Mouse (Mus musculus) adrenal gland, postnatal 10 days (tissue): Measurements from ENCODE around the gene Egln1. TPM values are rescaled to one million over a fixed set of nuclear protein-coding genes. Genes with fewer than 3 reads are reported as not detected.

Experiments
- DNase-seq: peaks from one replicate; pipeline ENCODE4 v3.0.0; 2021; ENCODE audit warnings: mixed read lengths
- long read RNA-seq, 2 experiments: library from polyadenylated mRNA; stranded (forward); transcript quantifications; one replicate each; pipeline ENCODE4 v2.0.0; 2021
- total RNA-seq, 2 experiments: library from RNA; stranded (reverse); gene quantifications; 2 replicates each; pipeline ENCODE4 v1.2.3; 2021

The Egln1 gene
- 10 to 100 TPM; 66.9 to 73.0 TPM for total RNA-seq
- long read RNA-seq, experiment 1, transcript Egln1-201 (5 exons, 3,594 nt): major isoform, 215 of 249 reads
- long read RNA-seq, experiment 1, partial matches to known transcripts: 5 of 249 reads
- long read RNA-seq, experiment 1, other reads (novel, unspliced or antisense): 29 of 249 reads
- long read RNA-seq, experiment 2, transcript Egln1-201 (5 exons, 3,594 nt): major isoform, 189 of 211 reads
- long read RNA-seq, experiment 2, partial matches to known transcripts: 3 of 211 reads
- long read RNA-seq, experiment 2, other reads (novel, unspliced or antisense): 19 of 211 reads

DNA sequence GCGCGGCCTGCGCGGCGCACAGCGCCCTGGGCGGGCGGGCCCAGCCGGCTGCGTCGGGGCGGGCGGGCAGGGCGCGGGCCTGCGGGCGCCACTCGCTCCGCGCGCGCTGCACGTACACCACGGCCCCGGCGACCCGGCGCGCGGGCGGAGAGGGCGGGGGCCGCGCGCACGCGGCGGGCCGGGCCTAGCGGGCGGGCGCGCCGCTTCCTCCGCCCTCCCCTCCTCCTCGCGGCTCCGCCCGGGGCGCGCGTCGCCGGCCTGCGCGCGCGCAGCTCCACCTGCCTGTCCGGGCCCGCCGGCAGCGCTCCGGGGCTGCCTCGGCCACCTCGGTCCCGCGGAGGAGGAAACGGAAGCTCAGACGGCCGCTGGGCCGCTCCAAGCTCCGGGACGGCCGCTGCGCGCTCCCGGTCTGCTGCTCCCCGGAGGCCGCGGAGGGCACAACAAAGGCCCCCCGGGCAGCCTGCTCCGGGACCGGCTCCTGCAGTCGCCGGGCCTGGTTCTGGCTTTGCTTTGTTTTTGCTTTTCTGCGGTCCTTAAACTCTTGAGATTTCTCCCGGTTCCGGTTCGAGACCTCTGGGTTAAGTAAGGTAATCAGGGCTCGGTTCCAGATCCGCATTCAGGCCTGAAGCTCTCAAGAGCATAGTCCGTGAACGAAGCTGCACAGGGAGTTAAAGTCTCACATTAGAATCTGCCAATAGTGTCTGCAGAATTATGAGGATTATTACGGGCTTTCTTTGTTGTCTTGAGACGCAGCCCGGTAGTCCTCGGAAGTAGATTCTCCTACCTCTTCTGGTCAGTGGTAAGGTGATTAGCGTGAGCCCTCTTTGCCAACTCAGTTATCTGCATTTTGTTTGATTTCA is at the start of gene Egln1:
TSS of gene Egln1 (minus strand) at position 116 of the 860 bp plus-strand sequence.
- DNase-seq: peak; percentile 90

DNA sequence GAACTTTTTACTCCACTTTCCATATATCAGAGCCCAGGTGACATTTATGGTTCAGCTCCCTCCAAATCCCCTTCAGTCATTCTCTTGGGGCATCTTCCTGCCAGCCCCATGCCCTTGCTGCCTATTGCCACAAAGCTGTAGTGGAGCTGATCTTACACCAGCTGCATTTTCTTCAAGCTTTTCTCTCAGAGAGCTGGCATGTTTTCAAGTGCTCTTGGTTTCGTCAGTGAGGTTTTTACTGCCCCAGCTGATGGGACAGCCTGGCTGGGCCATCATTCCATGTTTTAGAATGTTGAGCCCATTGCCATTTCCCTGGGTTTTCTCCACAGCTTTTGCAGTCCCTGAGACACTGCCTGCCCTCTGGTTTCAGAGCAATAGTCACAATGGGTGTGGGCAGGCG is 46.7 kb upstream of the Egln1 start:
- DNase-seq: no peak

DNA sequence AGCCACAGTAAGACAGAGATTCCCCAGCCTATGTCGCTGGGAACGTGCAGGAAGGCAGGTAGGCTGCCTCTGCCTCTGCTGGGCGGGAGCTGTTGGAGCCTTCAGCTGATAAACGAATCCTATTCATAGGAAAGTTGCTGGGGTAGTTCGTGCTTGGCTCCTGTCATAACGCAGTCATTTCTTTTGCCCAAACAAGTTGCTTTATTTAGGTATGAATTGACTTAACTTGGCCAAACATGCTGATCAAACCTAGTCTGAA is 42.5 kb upstream of the Egln1 start:
- no peak for DNase-seq

GRCm38 (mm10) chr8:124990923-124991667 is 42.0 kb upstream of the Egln1 start:
- no peak for DNase-seq

- no peak for DNase-seq
These were observed 31.7 kb upstream of the Egln1 start for GRCm38 (mm10) chr8:124980828-124981227.

GRCm38 (mm10) chr8:124980036-124980435 is 30.9 kb upstream of the Egln1 start:
- no peak for DNase-seq

GRCm38 (mm10) chr8:124978026-124978425 is 28.9 kb upstream of the Egln1 start:
- no peak for DNase-seq

DNA sequence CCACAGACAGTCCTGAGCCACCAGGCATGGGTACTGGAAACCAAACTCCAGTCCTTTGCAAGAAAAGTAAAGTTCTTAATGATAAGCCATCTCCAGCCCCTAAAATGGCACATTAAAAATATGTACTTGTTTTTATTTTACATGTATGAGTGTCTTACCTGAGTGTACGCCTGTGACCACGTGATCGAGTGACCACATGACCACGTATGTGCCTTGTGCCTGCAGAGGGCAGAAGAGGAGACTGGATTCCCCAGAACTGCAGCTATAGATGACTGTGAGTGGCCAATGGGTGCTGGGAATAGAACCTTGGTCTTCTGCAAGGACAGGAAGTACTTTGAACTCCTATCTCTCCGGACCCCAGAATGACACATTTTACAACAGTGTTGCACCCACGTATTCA is 27.1 kb upstream of the Egln1 start:
- DNase-seq: no peak

DNA sequence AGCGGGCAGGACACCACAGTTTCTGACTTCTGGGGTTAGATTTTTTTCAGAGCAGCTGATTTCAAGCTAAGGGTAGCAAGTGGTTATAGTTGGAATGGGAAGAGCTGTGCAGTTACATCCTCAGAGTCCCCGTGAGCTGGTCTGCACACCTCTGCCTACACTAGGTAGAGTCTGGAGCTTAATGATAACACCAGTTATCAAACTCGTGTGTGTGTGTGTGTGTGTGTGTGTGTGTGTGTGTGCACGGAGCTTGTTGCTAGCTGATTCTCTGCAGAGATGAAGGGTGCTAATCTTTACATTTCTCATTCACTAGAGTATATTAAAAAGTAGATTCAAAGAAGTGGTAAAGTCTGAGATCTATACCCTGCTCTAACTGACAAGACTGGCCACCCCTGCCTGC is 25.1 kb upstream of the Egln1 start:
- no peak for DNase-seq

- DNase-seq: no peak
These were observed 24.1 kb upstream of the Egln1 start for GRCm38 (mm10) chr8:124973221-124973620.

GRCm38 (mm10) chr8:124970312-124970933 is 21.3 kb upstream of the Egln1 start:
- DNase-seq: no peak

DNA sequence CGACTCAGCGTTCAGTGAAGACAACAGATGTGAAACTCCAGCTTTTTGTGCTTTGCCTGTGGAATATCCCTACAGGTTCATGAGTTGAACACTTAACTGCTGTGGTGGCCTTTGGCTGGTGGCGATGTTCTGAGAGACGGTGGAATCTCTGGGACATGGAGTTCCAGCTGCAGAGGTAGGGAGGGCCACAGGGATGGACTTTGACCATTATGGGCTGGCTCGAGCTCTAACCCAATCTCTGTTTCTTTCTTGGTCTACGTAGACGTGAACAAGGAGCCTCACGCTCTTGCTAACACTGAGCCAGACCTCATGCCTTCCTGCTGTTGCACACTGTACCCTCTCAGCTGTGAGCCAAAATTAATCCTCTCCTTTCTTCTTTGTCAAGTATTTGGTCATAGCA is 15.8 kb upstream of the Egln1 start:
- no peak for DNase-seq

- DNase-seq: no peak
These were observed 14.1 kb upstream of the Egln1 start for GRCm38 (mm10) chr8:124963246-124963645.

- DNase-seq: no peak
These were observed 11.2 kb upstream of the Egln1 start for GRCm38 (mm10) chr8:124960226-124960880.

- DNase-seq: no peak
These were observed 10.5 kb upstream of the Egln1 start for GRCm38 (mm10) chr8:124959462-124960225.

DNA sequence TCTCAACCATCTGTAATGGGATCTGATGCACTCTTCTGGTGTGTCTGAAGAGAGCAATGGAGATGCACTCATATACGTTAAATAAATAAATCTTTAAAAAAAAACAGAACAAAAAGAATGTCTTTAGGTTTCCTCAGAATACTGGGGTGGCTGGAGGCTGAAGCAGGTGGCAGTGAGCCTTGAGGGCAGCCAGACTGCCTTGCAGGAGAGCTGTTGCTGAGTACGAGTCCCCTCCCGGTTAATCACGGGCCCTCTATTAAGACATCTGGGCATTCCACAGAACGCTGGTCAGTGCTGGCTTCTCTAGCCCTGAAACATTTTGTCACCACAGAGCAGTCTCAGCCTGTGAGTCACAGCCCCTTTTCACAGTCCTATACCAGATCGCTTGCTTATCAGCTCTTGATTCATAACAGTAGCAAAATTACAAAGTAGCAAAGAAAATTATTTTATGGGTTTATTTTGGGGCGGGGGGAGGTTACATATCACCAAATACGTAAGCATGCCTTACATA is 5.5 kb upstream of the Egln1 start:
- DNase-seq: no peak

DNA sequence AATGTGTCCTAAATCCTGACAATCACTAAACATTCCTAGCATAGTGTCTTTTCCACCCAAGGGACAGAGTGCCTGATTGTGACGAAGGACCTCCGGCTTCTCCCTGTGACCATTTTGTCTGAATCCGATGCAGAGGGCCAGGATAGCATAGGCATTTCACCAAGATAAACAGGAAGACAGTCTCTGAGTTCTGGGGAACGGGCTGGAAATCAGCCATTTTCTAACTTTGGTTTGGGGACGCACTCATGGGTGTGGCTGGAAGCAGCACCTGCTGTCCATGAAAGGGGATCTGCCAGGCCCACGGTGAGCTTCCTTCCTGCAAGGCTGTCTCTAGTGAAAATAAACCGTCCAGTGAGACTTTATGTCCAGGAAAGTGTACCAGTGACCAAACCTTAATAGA is 4.1 kb upstream of the Egln1 start:
- no peak for DNase-seq

GRCm38 (mm10) chr8:124950865-124951264 is 1.7 kb upstream of the Egln1 start:
- DNase-seq: no peak

GRCm38 (mm10) chr8:124950069-124950456 is 939 bp upstream of the Egln1 start:
- DNase-seq: no peak

GRCm38 (mm10) chr8:124948733-124949111 is 402 bp downstream of the Egln1 start:
- DNase-seq: peak; percentile 37
